Mouse (Mus musculus): Measurements from ENCODE around the gene Clcf1.

GRCm38 (mm10) chr19:4226779-4227178, 12.7 kb downstream of the Clcf1 start:
- TF ChIP-seq CTCF (IDR thresholded peaks at IDR 0.05; ENCODE audit: borderline replicate concordance, insufficient read depth, low read length) (no peak), POLR2A (IDR thresholded peaks at IDR 0.05; ENCODE audit: low read depth, low read length) (no peak)
